Mouse (Mus musculus): ENCODE results near the gene Mt2.
"Not testable (repeated sequence)": the region's sequence is repeated elsewhere in the genome, so short reads cannot be mapped to it uniquely, and the experiment has no call there.

The Mt2 gene

DNA sequence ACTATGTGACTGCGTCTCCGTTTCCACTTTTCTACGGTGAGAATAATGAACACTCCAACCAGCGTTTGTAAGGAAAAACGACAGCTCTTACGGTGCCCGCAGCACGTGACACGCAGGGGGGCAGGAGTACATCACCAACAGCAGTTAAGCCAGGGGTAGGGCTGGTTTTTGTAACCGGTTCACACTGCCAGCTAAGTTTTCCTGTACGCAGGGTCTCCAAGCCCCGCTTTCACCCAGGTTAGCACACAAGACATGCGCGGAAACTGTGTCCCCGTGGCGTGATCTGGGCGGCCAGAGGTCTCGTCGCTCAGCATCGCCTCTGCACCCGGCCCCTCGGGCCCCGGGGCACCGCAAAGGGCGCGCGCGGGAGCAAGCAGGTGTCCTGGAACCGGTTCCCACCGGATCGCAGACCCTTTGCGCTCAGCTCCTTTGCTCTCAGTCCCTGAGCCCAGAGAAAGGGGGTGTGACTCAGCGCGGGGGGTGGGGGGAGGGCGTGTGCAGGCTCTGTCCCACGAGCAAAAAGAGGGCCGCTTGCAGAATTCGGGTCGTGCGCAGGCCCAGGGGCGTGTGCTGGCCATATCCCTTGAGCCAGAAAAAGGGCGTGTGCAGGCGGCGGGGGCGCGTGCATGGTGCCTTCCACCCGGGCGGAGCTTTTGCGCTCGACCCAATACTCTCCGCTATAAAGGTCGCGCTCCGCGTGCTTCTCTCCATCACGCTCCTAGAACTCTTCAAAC, at the start of gene Mt2:
Gene Mt2 (plus strand): TSS at position 590 of the 734 bp plus-strand sequence.
- DNase-seq (ENCODE audit: low spot score in 2 of 2) = peak; percentile 49 to 69

DNA sequence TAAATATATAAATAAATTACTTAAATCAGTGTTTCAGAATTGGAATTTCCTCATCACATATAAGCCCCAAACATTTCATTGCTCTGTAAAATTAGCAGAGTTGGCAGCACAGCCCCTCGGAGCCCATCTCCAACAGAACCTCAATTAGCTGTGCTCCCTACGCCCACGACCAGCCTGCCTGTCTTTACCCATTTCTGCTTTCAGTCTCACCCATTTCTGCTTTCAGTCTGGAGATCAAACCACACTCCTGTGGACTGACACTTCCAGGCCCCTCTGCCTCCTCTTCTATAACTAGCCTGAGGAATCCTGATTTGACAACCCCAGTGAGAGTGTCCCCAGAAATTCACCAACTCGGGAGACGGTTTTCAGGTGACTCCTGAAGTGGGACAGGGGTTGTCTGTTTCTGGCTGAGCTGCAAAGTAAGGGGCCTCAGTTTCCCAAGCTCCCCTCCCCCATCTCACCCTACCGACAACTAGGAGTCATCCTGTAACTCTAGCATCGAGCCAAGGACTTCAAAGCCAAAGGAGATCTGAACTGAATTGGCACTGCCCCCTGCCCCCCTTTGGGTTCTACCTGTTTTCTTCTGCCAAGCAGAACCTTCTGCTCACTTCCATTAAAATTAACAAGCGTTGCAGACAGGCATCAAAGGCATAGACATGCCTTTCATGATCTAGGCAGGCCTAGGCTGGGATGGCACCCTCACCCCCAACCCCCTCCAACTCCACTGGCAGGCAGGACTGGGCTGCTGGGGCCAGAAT, 49.6 kb upstream of the Mt2 start:
- no peak for DNase-seq (ENCODE audit: low spot score in 2 of 2)

DNA sequence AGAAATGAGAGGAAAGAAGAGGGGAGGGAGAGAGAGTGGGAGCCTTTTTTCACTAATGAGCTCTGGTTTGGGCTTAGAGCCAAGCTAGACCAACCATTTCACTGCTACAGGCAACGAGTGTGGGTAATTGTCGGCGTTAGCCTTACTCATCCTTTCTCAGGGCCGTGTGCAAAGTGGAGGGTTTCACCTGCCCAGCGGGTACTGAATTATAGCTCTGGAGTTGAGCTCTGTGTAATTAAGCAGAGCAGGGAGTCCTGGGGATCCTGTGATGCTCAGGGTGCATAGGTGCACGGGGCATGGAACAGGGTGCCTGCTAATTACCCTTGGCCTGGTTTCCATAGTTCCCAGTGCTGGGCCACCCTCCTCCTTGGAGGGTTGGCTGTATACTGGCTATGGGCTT, 44.8 kb upstream of the Mt2 start:
- no peak for DNase-seq (ENCODE audit: low spot score in 2 of 2)

DNA sequence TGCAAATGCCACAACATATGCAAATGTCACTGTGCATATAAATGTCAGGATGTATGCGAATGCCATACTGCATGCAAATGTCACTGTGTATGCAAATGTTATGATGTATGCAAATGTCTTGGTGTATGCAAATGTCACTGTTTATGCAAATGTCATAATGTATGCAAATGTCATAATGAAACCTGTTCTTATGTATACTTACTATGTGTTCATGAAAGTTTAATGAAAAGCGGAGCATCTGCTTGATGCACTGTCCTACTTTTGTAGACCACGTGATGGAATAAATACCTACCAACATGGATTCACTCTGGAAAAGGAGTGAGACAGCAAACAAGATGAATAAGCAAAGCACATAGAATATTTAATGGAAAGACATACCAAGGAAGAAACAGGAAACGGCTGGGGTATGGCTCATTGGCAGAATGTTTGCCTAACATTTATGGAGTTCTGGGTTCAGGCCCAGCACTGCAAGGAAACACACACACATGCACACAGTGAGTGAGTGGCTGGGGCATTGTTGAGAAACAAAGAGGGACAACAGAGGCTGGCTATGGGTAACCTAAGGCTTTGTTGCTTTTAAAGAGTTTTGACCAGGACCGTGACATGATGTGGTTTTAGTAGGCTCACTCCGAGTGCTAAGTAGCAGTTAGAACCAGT, 43.2 kb upstream of the Mt2 start:
- DNase-seq (ENCODE audit: low spot score in 2 of 2) = no peak

DNA sequence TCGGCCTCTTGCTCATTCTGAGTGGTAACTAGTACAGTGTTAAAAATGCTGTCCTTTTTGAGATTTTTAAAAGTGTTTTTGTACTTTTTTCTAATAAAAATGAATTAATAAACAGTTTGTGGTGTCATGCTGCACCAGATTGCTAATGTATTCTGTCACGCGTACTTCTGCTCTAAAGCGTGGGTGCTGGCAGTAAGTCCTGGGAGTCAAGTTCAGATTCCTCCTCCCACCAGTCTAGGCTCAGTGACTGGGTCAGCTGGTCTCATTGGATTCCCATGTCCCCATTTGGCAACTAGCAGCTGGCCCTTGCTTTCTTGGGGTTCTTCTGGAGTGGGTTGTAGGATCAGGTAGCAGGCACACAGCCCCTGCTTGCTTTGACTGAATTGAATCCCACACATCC, 42.3 kb upstream of the Mt2 start:
- DNase-seq (ENCODE audit: low spot score in 2 of 2) = no peak

DNA sequence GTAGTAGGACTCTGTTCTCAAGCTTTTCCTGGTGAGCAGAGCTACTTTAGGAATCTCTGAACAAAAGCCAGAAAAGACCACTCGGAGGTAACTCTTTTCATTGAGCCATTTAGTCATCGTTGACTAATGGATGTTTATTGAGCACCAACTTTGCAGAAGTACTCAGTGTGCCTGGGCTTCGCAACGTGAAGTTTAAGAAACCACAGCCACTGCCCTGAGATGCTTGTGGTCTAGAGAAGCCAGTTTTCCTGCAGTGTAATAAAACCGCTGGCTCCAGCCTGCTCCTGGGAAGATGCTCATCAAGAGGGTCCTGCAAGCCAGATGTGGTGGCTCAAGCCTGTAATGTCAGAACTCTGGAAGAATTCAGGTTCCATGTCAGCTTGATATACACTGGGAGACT, 40.4 kb upstream of the Mt2 start:
- no peak for DNase-seq (ENCODE audit: low spot score in 2 of 2)

DNA sequence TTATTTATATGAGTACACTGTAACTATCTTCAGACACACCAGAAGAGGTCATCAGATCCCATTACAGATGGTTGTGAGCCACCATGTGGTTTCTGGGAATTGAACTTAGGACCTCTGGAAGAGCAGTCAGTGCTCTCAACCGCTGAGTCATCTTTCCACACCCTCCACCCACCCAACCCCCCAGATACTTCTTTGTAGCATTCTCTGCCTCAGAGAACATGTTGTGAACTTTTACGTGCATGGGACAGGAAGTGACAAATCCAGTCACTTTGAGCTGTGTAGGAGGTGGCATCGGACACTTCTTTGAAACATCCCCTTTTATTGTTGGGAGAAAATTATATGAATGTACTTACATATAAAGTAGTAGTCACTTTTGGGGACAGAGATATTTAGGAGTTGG, 37.9 kb upstream of the Mt2 start:
- not testable (repeated sequence) for DNase-seq (ENCODE audit: low spot score in 2 of 2)

DNA sequence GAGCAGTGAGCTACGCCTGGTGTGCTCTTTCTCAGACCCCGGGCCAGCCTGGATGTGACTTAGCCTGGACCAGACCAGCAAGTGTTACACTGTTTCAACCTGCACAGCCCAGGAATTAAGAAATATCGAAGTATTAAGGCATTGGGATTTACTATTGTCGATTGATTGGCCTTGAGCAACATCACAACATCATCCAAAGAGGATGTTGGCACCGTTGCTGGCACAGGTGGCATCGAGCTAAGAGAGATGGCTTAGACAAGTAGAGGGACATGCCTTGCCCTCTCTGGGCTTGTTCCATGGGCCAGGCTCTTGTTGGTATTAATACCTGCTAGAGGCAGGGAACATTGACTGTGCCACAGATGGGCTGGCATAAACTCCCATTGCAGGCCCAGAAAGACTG, 36.9 kb upstream of the Mt2 start:
- no peak for DNase-seq (ENCODE audit: low spot score in 2 of 2)

DNA sequence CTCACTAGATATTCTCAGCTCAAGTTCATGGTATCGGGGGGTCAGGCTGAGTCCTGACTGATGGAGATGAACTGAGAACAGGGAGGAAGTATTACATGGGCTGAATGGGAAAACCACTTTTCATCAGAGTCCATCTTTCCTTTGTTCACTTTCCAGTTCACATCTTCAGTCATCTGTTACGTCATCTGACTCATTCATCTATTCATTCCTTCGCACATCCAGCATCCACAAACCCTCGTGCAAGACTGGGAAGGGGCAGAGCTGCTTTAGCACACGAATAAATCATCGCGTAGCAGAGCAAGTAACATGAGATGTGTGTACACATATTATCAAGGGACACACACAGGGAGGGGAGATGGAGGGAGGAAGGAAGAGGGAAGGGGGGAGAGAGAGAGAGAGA, 36.3 kb upstream of the Mt2 start:
- DNase-seq (ENCODE audit: low spot score in 2 of 2) = no peak

DNA sequence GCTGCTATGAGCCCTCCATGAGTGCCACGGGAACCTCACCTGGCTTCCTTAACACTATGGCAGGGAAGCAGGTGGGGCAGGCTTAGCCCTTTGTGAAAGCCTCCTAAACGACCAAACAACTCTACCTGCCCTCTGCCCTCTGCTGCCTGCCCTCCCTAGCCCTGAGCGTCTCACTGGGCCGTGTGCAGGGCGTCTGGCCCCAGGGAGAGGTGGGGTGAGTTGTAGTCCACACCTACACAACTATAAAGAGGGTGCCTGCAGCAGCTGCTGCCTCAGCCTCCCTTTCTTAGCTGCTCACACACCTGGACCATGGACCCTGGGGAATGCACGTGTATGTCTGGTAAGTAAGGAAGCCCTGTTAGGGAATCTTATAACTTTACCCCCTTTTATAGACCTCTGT, 35.5 kb upstream of the Mt2 start, which contains the start of gene Mt4:
Gene Mt4 (plus strand): TSS at position 265 of the 400 bp plus-strand sequence.
- no peak for DNase-seq (ENCODE audit: low spot score in 2 of 2)

DNA sequence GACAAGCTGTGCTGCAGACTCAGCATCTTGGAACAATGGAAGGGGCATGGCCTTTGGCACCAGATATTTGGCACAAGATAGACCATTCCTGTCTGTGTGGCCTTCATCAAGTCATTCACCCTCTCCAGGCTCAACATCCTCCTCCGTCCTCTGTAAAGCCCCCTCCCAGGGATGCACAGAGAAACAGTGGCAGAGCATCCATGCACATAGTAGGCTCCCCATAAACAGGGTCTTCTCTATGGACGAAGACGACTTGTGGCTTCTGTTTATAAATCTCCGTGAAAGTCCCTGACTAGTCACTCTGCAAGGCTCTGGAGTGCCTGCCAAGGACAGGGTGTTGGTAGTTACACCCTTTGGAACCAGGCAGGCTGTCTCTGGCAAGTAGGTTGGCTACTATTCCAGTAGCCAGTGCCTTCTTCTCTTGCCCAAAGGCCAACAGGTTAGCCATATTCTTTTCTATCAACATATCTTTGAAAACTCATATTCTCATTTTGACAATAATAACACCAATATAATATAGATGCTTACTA, 32.1 kb upstream of the Mt2 start:
- DNase-seq (ENCODE audit: low spot score in 2 of 2) = no peak

DNA sequence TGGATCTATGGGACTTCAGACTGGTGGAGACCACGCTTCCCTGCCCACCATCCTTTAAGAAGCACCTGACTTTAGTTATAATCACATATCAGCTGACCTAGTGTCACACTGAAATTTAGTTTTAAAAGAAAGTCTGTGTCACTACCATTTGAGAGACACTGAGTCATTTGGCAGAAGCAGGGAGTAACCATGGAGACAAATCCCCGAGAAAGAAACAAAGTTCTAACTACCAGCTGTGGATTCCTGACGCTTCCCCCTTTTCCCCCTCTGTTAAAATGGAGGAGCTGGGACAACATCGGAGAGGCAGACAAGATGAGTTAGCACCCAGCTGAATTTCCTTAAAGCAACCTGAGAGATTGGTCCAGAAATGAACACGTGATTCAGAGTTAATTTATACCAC, 24.2 kb upstream of the Mt2 start:
- no peak for DNase-seq (ENCODE audit: low spot score in 2 of 2)

DNA sequence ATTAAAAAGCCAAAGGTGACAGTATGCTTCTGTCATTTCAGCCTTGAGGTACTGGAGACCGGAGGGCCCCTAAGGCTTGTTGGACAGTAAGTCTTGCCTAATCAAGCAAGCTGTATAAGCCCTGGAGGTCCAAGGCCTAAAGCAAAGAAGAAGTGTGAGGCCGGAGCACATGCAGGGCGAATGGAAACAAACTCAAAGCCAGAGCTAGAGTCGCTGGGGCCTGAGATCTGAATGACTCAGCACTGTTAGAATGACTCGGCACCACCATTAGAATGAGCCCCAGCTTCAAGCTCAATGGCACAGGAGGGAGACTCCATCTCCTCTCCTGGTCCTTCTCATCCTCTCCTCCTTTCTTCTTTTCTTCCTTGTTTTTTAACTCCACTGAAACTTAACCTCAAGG, 21.5 kb upstream of the Mt2 start:
- DNase-seq (ENCODE audit: low spot score in 2 of 2) = no peak

DNA sequence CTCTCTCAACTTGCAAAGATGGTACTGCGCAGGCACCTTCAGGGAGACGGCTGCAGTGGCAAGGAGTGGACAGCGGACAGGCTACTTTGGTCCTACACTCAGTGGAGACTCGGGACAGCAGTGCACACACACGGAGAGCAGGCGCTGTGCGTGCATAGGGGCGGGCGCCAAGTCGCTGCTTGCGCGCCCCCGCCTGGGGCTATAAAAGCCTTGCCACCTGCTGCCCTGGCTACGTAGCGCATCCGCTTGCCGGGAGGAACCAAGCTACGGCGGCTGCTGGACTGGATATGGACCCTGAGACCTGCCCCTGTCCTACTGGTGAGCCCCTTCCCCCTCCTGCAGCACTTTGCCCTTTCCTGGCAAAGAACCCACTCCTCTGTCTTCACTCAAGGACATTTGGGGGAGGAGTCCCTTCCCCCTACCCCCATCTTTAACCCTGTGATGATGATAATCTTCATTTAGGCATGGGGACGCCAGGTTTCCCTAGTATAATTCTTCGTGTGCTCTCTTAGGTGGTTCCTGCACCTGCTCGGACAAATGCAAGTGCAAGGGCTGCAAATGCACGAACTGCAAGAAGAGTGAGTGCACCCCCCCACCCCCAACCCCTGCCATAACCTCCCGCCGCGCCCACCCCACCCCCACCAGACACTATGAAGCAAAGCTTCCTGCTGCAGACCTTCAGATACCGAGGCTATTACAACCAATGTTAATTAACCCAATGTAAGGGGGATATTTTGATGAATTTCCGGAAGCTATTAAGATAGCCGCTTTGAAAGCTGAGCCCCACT, 19.8 kb upstream of the Mt2 start, which contains the start of gene Mt3:
Gene Mt3 (plus strand): TSS at position 95 of the 788 bp plus-strand sequence.
- peak; percentile 51 to 78 for DNase-seq (ENCODE audit: low spot score in 2 of 2)

DNA sequence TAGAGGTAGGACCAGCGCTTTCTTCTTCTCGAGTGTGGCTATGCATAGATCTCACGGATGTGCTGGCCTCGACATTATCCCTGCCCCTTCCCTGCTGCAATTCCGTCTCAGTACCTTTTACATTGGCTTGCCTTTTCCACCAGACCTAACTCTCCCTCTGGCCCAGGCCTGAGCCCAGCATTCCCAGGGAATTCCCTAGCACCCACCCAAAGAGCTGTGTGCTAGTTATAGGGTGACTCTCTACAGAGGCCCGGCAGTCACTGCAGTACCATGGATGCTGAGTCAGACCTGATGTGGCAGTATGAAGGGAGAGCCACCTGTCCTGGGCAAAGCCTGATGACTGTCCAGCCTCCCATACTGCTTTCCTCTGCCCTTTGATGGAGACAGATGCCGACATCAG, 19.0 kb upstream of the Mt2 start:
- no peak for DNase-seq (ENCODE audit: low spot score in 2 of 2)

DNA sequence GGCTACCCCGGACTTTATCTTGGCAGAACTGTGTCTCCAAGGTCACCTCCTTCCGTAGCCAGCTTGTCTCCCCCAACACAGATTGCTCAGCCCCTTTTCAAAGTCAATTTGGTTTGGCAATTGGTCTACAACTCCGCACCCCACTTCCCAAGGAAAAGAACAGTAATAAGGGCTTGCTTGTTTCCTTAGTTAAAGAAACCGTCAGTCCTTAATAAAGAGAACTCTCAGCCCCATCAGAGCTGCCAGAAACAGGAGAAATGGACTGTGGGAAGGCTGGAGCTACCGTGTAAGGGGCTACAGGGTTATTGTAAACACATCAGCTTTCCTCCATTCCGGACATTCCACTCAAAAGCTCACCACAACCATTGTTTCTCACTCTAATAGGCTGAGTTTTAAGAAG, 17.9 kb upstream of the Mt2 start:
- no peak for DNase-seq (ENCODE audit: low spot score in 2 of 2)

DNA sequence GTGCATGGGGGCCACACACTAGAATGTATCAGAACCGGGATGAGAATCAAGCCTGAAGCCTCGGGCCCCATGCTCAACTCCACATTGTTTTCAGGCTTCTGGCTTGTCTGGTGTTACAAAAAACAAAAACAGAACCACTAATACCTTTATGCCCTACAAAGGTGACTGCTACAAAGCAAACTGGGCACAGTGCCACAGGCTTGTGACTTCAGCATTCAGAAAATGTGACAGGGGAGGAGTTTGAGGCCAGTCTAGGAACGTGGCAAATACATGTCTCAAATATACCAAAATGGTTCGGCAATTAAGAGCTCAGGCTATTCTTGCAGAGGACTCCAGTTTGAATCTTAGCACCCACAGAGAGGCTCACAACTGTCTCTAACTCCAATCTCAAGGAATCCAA, 16.4 kb upstream of the Mt2 start:
- no peak for DNase-seq (ENCODE audit: low spot score in 2 of 2)

DNA sequence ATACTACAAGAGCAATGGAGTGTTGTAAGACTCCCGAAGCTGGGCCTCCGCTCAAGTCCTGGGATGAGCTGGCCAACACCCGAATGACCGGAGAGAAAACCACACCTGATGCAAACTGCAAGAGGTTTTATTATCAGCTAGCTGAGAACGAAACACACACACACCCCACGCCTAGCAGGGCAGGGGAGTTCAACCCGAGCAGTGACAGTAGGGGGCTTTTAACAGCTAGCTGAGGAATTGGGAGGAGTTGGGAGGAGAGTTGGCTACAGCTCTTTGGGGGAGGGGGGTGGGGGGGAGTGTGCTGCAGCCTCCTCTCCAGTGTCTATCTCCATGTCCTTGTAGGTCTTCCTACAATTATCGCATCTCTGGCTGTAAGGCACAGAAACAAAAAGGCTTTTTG, 6.7 kb upstream of the Mt2 start:
- not testable (repeated sequence) for DNase-seq (ENCODE audit: low spot score in 2 of 2)

DNA sequence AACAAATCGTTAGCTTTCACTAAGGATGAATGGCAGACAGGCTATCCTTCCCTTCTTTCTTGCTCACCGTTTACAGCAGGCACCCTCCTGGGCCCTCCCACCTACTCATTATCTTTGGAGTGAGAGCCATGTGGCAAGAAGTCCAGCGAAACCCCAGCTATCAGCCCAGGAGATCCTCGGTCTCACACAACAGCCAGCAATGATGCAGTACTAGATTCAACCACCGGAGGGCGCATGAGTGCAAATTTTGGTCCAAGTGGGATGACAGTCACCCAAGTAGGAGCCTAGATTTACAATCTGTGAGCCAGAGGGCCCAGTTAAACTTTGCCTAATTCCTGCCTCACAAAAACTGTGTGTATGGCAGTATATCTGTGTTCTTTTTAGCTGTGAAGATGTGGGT, 5.2 kb upstream of the Mt2 start:
- peak; percentile 95 for DNase-seq (ENCODE audit: low spot score in 2 of 2)

DNA sequence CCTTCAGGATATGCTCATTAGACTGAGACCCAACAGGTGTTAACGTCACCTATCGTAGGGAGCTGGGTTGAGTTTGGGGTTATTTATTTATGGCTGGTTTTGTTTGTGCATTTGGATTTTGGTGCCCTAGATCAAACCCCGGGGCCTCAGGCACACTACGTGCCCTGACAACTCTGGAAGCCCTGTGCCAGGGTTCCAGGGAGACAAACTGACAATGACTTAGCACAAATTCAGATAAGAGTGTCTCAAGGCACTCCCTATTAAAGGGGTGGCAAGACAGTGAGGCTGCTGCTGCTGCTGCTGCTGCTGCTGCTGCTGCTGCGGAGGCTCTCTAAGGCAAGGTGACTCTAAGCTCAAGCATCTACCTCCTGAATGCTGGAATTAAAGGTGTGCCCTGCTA, 2.9 kb upstream of the Mt2 start:
- DNase-seq (ENCODE audit: low spot score in 2 of 2) = no peak

DNA sequence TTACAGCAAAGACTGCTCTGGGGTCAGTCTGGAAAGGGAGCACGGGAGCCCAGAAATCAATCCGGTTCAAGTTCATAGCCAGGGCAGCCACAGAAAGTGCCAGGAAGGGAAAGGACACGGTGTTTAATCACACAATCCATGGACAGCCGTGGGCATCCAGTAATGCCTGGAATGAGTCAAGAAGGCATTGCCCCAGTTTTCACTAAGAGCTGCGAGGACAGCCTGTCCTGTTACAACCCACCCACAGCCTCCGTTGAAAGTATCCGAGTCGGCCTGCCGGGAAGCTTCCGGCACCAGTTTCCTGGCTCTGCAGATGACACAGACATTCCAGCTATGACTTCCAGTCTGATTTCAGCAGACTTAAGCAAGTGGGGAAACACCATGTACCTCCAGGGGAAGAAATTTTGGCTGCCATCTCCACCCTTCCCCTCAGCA, 1.1 kb upstream of the Mt2 start:
- no peak for DNase-seq (ENCODE audit: low spot score in 2 of 2)
